ENCODE assay signal across 8 mouse cellular contexts in genomic region chr1:185328721-185329610, GRCm38 (mm10). TPM values are rescaled to one million over a fixed set of nuclear protein-coding genes. Genes with fewer than 3 reads are reported as not detected.
DNase-seq lines count a peak whose midpoint lies in the region; ATAC-seq lines count a peak whose summit lies in the region.

Gene Iars2, minus strand, starts transcription at chr1:185329396.

- peak within 1 kb of the TSS; percentile 74 for H3K4me2 ChIP-seq in hindbrain, embryonic 11.5 days (replicated peaks; ENCODE audit: low read depth, low read length)

- 0 out of 2 replicates have a peak, but pooled peaks cover 3% of the 10 kb centered on the region for H3K4me1 ChIP-seq in hindbrain, embryonic 11.5 days (replicated peaks; ENCODE audit: control insufficient read depth, insufficient read depth, low read length)

- no peaks in the 10 kb centered on the region for H3K36me3 ChIP-seq in hindbrain, embryonic 11.5 days (ENCODE audit: control insufficient read depth, insufficient read depth, low read length)

- no peaks in the 10 kb centered on the region for H3K9me3 ChIP-seq in hindbrain, embryonic 11.5 days (ENCODE audit: control insufficient read depth, low read length)

- under 1% methylated on average over 62 of the region's 76 CpGs for WGBS in hindbrain, embryonic 11.5 days

- peak within 1 kb of the TSS; percentile 95 for H3K9ac ChIP-seq in hindbrain, embryonic 11.5 days (ENCODE audit: low read depth, low read length)

- peak; percentile 91 for DNase-seq in MN1 (ENCODE audit: low spot score)
- DNase-seq in cerebellum, adult 9-10 months, result peak; percentile 92
- DNase-seq in frontal cortex, adult 2 months (ENCODE audit: extremely low spot score in 1 of 2, low spot score in 1 of 2), result peak; percentile 67 to 92
- DNase-seq in hindbrain, embryonic 11.5 days (ENCODE audit: low spot score), result peak; percentile 94
- peak; percentile 89 to 92 for DNase-seq in layer of hippocampus, postnatal 14 days (ENCODE audit: low spot score in 2 of 2)
- DNase-seq in lung, postnatal 14 days, result peak; percentile 95
- DNase-seq in retina, adult 2 months (ENCODE audit: low read depth, low spot score), result peak; percentile 70
- DNase-seq in thymus, postnatal 36 days, result peak; percentile 94 to 96

- ATAC-seq in hindbrain, embryonic 11.5 days (ENCODE audit: low FRiP score), result peak; percentile 87

- H3K27me3 ChIP-seq in hindbrain, embryonic 11.5 days (ENCODE audit: control insufficient read depth, insufficient read depth, low read length), result no peaks in the 10 kb centered on the region

- peak within 1 kb of the TSS; percentile 92 for H3K4me3 ChIP-seq in hindbrain, embryonic 11.5 days (ENCODE audit: low read depth, low read length)

- H3K27ac ChIP-seq in hindbrain, embryonic 11.5 days (ENCODE audit: low read depth, low read length), result peak within 1 kb of the TSS; percentile 86

RNA-seq across cellular contexts. Expression of gene Iars2, which starts in this region (rescaled TPM):
- polyA plus RNA-seq in frontal cortex, adult 2 months (2012; rRNA removed), result 22.3 and 26.1 TPM in 2 replicates
- polyA plus RNA-seq in hindbrain, embryonic 11.5 days (2014; fragmentation: Nextera tagmentation; extraction: Ambion mirVana), result 19.2 and 24.5 TPM in 2 replicates
- total RNA-seq in layer of hippocampus, postnatal 14 days (2021), result 10 to 100 TPM; 31.9 to 35.3 TPM

Comparison
In these comparisons a context has a peak if more than half of its experiments do, and no peak if none do; other contexts are left out.
1. Peak in every context shown above with its lines: DNase-seq, ATAC-seq, H3K4me3 ChIP-seq and H3K27ac ChIP-seq.